Mouse (Mus musculus) left cerebral cortex, adult 18-20 months (tissue): ENCODE results near the gene R3hcc1l. TPM values are rescaled to one million over a fixed set of nuclear protein-coding genes. Genes with fewer than 3 reads are reported as not detected.

Experiments used
- total RNA-seq, 2 experiments: library from RNA; stranded (reverse); gene quantifications; 2 replicates each; pipeline ENCODE4 v1.2.3; 2021

Gene R3hcc1l
- total RNA-seq, 2 experiments from 2014 or later, result 25.4 to 27.5 TPM

Other genes with a start within 250 kb of the R3hcc1l start
- 10 to 100 TPM; 61.1 to 68.7 TPM for gene Crtac1, start 87.0 kb upstream of the R3hcc1l start, total RNA-seq
- under 1 TPM; 0.28 to 0.30 TPM for gene Loxl4, start 94.1 kb downstream of the R3hcc1l start, total RNA-seq
- gene Pyroxd2, start 234.0 kb downstream of the R3hcc1l start, total RNA-seq, result 1 to 10 TPM; 2.9 to 3.0 TPM